Mouse (Mus musculus) hindbrain, postnatal 0 days (tissue): ENCODE measurements around the gene Ankrd6. TPM values are rescaled to one million over a fixed set of nuclear protein-coding genes. Genes with fewer than 3 reads are reported as not detected.

Experiments
- ATAC-seq: fragments of 200-750 bp; cut with Nextera tagmentation; 2 replicates; pipeline ENCODE4 v1.8.0; 2017; ENCODE audit warnings: mild to moderate bottlenecking, moderate TSS enrichment, moderate library complexity
- DNase-seq: peaks from one replicate; pipeline ENCODE4 v3.0.0-alpha.2; 2015; ENCODE audit warnings: low spot score
- H3K27ac ChIP-seq: fragments of 300-500 bp; sonication (generic); 2 replicates; pipeline ENCODE4 v1.5.1; 2014; ENCODE audit warnings: mild to moderate bottlenecking
- H3K27me3 ChIP-seq: fragments of 300-500 bp; sonication (generic); 2 replicates; pipeline ENCODE4 v1.6.1; 2014; ENCODE audit warnings: low read length, mixed read lengths; ENCODE audit not compliant: insufficient read depth
- H3K36me3 ChIP-seq: fragments of 300-500 bp; sonication (generic); 2 replicates; pipeline ENCODE4 v1.6.1; 2014; ENCODE audit warnings: low read length, mixed read lengths; ENCODE audit not compliant: insufficient read depth
- H3K4me1 ChIP-seq: fragments of 300-500 bp; sonication (generic); 2 replicates; pipeline ENCODE4 v1.6.1; 2014; ENCODE audit warnings: antibody characterized with exemption, low read length, mixed read lengths; ENCODE audit not compliant: insufficient read depth
- H3K4me2 ChIP-seq: fragments of 300-500 bp; sonication (generic); 2 replicates; pipeline ENCODE4 v1.6.1; 2014; ENCODE audit warnings: low read depth, mild to moderate bottlenecking, low read length, moderate library complexity, mixed read lengths
- H3K4me3 ChIP-seq: fragments of 300-500 bp; sonication (generic); 2 replicates; pipeline ENCODE4 v1.5.1; 2014; ENCODE audit warnings: low read length
- H3K9ac ChIP-seq: fragments of 300-500 bp; sonication (generic); replicated peaks from 2 replicates; pipeline ENCODE4 v1.6.1; 2014; ENCODE audit warnings: mild to moderate bottlenecking, low read length, moderate library complexity, mixed read lengths
- H3K9me3 ChIP-seq: fragments of 300-500 bp; sonication (generic); 2 replicates; pipeline ENCODE4 v1.6.1; 2016; ENCODE audit warnings: low read length, mixed read lengths
- CTCF ChIP-seq: IDR thresholded peaks from 2 replicates; pipeline ENCODE4 v1.5.1; 2016; ENCODE audit warnings: antibody characterized with exemption, control low read depth, low read depth
- WGBS: fragments of 180-500 bp; shearing (Covaris S2); extraction: QIAGEN DNeasy Blood & Tissue Kit; methylation state at CpG from one replicate; pipeline ENCODE4 v1.1.7; 2014; 5-methylcytosine and 5-hydroxymethylcytosine counted together
- polyA plus RNA-seq: library from polyadenylated mRNA; unstranded; fragments of >200 nt; fragmentation: Nextera tagmentation; extraction: Ambion mirVana; gene quantifications from 2 replicates; pipeline ENCODE4 v1.2.1, GENCODE M21; 2015
- total RNA-seq: library from RNA; depleted of rRNA; stranded (reverse); fragments of >200 nt; gene quantifications from 2 replicates; pipeline ENCODE4 v1.2.3, GENCODE M21; 2014; rRNA removed

The Ankrd6 gene
- total RNA-seq (26.5 and 32.3 TPM in 2 replicates), polyA plus RNA-seq (17.3 and 18.3 TPM in 2 replicates)

DNA sequence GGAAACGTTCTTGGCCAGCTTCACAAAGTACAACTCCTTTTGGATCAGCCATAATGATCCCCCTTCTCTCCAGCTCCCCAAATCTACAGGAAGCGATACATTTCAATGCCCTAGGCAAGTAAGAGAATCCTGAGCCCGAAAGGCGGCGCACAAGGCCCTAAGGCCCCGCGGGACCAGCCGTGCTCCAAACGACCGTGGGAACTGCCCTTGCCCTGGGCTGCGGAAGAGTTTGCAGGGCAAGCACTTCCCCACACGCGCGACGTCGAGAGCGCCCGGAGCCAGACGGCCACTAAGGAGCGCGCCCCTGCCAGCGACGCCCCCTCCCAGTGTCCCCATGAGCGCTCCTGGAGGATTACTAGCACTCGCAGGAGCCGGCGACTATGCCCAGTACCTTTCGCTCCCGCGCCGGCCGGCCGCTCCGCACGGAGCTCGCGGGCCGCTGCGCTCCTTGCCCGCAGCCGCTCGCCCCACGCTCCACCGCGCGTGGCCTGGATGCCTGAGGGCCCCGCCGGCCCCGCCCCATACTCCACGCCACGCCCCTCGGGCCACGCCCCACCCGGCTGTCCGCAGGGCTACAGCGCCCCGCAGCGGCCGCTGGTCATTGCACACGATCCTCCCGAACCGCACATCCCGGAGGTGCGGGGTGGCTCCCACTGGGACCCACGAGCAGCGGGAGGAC lies at the start of gene Ankrd6:
Gene Ankrd6 (minus strand): TSS at position 486 of the 679 bp plus-strand sequence.
- Histone ChIP-seq H3K36me3 (no peaks in the 10 kb centered on the region), H3K27ac (no peak within 1 kb of the TSS), H3K9ac (peak within 1 kb of the TSS; percentile 58), H3K4me3 (peak within 1 kb of the TSS; percentile 74), H3K4me1 (no peaks in the 10 kb centered on the region), H3K9me3 (no peaks in the 10 kb centered on the region), H3K4me2 (peak within 1 kb of the TSS; percentile 95), H3K27me3 (no peaks in the 10 kb centered on the region)
- DNase-seq (peak; percentile 91), ATAC-seq (peak; percentile 97)
- peak; percentile 72 for TF ChIP-seq CTCF
- 3% methylated on average over 62 of the region's 66 CpGs for WGBS

DNA sequence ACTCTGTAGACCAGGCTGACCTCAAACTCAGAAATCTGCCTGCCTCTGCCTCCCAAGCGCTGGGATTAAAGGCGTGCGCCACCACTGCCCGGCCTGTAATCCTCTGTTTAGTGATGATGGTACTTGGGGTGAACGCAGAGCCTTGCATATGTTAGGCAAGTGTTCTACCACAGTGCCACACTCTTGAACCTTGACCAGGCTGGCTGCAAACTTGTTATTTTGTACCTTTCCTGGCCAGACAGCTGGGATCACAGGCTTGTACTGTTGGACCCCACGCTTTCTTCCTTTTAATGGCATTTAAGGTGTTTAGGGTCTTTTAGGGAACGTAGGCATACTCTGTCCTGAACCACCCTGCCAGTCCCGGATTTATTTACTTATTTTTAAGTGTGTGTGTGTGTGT lies 48.4 kb upstream of the Ankrd6 start:
- DNase-seq, result no peak
- Histone ChIP-seq H3K9me3 (no peaks in the 10 kb centered on the region), H3K36me3 (no peaks in the 10 kb centered on the region), H3K4me1 (no peaks in the 10 kb centered on the region), H3K4me2 (no peak overlapping the region), H3K27ac (no peak overlapping the region), H3K4me3 (no peak overlapping the region), H3K9ac (no peak overlapping the region), H3K27me3 (no peaks in the 10 kb centered on the region)
- TF ChIP-seq CTCF, result no peak
- ATAC-seq, result no peak
- WGBS, result 97% methylated on average over 8 of the region's 8 CpGs

DNA sequence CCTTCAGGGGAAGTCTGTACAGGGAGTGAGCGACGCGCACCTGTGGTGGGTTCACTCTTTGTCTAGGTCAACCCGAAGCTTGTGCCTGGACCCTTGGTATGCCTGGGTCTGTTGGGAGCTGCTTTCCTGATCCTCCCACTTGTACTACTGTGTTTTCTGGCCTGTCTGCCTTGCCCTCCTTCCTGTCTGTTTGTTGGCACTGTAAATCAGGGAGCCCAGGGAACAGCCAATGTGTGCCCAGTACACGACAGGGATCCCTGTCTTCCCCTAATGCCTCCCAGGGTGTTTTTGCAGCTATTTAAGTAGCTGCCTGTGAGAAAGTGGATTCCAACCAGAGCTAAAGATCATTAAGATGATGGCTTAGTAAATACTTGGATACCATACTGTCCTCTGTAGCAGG lies 46.9 kb upstream of the Ankrd6 start:
- no peaks in the 10 kb centered on the region for H3K4me1 ChIP-seq
- DNase-seq (no peak), ATAC-seq (no peak)
- no peaks in the 10 kb centered on the region for H3K36me3 ChIP-seq
- no peak overlapping the region for H3K9ac ChIP-seq
- no peak overlapping the region for H3K4me3 ChIP-seq
- 83% methylated on average over 5 of the region's 5 CpGs for WGBS
- TF ChIP-seq CTCF, result no peak
- no peak overlapping the region for H3K4me2 ChIP-seq
- H3K27ac ChIP-seq, result no peak overlapping the region
- H3K27me3 ChIP-seq, result no peaks in the 10 kb centered on the region
- no peaks in the 10 kb centered on the region for H3K9me3 ChIP-seq

DNA sequence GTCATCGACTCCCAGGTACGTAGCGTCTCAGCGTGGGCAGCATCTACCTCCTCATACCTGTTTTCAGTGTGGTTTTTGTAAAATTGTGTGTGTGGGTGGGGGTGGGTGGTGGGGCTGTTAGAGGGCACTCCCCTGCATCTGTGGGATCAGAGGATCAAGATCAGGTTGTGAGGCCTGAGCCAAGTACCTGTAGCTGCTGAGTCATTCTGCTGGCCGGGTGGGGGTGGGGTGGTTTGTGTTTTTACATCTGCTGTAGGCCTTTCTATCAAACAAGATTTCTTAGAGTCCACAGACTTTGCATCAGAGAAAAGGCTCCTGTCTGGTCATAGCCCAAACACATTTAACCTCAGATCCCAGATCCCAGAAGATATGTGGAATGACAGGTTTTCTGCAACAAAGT lies 45.4 kb upstream of the Ankrd6 start:
- ATAC-seq (no peak), DNase-seq (no peak)
- Histone ChIP-seq H3K9ac (no peak overlapping the region), H3K4me3 (no peak overlapping the region), H3K4me2 (no peak overlapping the region), H3K4me1 (no peaks in the 10 kb centered on the region), H3K27ac (no peak overlapping the region), H3K9me3 (no peaks in the 10 kb centered on the region), H3K36me3 (no peaks in the 10 kb centered on the region), H3K27me3 (no peaks in the 10 kb centered on the region)
- 96% methylated on average over 5 of the region's 5 CpGs for WGBS
- no peak for TF ChIP-seq CTCF

DNA sequence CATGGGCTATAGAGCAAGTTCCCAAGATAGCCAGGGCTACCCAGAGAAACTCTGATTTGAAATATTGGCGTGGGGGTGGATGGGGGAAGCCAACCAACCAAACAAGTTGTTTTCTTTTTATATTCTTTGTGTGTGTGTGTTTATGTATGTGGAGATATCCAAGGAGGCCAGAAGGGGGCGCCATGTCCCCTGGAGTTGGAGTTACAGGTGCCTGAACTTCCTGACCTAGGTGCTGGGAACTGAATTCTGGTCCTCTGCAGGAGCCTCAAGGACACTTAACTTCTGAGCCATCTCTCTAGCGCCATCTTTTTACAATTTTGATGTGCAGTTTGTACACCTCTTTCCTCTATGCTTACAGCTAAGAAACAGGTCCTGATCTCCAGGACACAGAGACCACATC lies 43.5 kb upstream of the Ankrd6 start:
- TF ChIP-seq CTCF, result no peak
- H3K4me2 ChIP-seq, result no peak overlapping the region

DNA sequence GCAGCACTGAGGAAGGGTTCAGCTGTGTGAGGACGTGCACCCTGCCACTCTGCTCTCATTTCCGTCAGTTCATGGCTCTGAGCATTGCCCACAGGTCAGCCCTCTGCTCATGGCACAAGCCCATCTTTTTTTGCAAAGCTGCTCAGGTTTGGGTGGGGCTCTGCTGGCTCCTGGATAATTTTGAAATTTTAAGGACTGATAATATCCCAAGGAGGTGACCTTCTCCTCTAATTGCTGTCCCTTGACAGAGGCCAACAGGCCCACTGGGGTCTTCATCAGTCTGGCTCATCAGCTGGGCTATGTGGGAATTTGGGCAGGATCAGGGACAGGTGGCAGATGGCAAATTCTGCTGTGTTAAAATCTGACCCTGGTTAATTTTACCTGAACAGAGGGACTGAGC lies 38.7 kb upstream of the Ankrd6 start:
- DNase-seq, result no peak
- Histone ChIP-seq H3K4me1 (0 out of 2 replicates have a peak, but pooled peaks cover 7% of the 10 kb centered on the region), H3K9me3 (no peaks in the 10 kb centered on the region), H3K4me3 (no peak overlapping the region), H3K27ac (no peak overlapping the region), H3K4me2 (no peak overlapping the region), H3K27me3 (no peaks in the 10 kb centered on the region), H3K36me3 (no peaks in the 10 kb centered on the region), H3K9ac (no peak overlapping the region)
- TF ChIP-seq CTCF, result no peak
- 79% methylated on average over 2 of the region's 2 CpGs for WGBS
- no peak for ATAC-seq

More for the DNA sequence above, 43.5 kb upstream of the Ankrd6 start:
- 81% methylated on average over 3 of the region's 3 CpGs for WGBS
- no peak overlapping the region for H3K4me3 ChIP-seq
- H3K36me3 ChIP-seq, result no peaks in the 10 kb centered on the region
- no peak overlapping the region for H3K9ac ChIP-seq
- no peaks in the 10 kb centered on the region for H3K4me1 ChIP-seq
- ATAC-seq, result no peak
- no peaks in the 10 kb centered on the region for H3K9me3 ChIP-seq
- no peaks in the 10 kb centered on the region for H3K27me3 ChIP-seq
- DNase-seq, result no peak
- no peak overlapping the region for H3K27ac ChIP-seq

DNA sequence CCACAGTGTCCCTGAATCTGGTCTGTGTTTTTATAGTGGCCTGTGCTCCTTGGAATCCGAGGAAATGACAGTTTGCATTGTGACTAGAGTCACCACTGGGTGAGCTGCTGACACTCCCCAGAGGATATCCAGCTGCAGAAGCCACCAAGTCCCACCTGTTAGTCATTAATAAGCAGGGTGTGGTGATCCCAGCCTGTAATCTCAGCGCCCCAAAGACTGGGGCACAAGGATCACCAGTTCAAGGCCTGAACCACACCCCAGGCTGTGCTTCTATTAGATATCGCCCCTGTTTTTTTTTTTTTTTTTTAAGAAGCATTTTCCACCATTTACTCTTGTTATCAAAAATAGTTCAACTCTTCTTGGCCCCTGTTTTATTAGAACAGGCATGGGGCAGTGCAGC lies 36.4 kb upstream of the Ankrd6 start:
- Histone ChIP-seq H3K27ac (no peak overlapping the region), H3K4me3 (no peak overlapping the region), H3K9me3 (no peaks in the 10 kb centered on the region), H3K4me1 (0 out of 2 replicates have a peak, but pooled peaks cover 7% of the 10 kb centered on the region), H3K36me3 (no peaks in the 10 kb centered on the region), H3K27me3 (no peaks in the 10 kb centered on the region), H3K4me2 (no peak overlapping the region), H3K9ac (no peak overlapping the region)
- DNase-seq, result no peak
- 75% methylated on average over 3 of the region's 3 CpGs for WGBS
- no peak for TF ChIP-seq CTCF
- no peak for ATAC-seq
